Mouse (Mus musculus): ENCODE data around the gene Susd1. TPM values are rescaled to one million over a fixed set of nuclear protein-coding genes. Genes with fewer than 3 reads are reported as not detected.
A peak's percentile ranks its signal among the peaks of the same experiment; 100 is the strongest.

Gene Susd1
- polyA plus RNA-seq, 1 experiment: 3.7 TPM

- no peak for DNase-seq (ENCODE audit: low read depth)
- TF ChIP-seq CTCF (IDR thresholded peaks at IDR 0.05; ENCODE audit: borderline replicate concordance, extremely low read depth, insufficient read depth, insufficient read length): no peak
- no peak for TF ChIP-seq POLR2A (IDR thresholded peaks at IDR 0.05; ENCODE audit: borderline replicate concordance, extremely low read depth, insufficient read depth, insufficient read length, poor library complexity, severe bottlenecking)
Measured at GRCm38 (mm10) chr4:59336846-59337532, 101.4 kb downstream of the Susd1 start.

- TF ChIP-seq POLR2A (IDR thresholded peaks at IDR 0.05; ENCODE audit: borderline replicate concordance, extremely low read depth, insufficient read depth, insufficient read length, poor library complexity, severe bottlenecking) (no peak), CTCF (IDR thresholded peaks at IDR 0.05; ENCODE audit: borderline replicate concordance, extremely low read depth, insufficient read depth, insufficient read length) (no peak)
- no peak for DNase-seq (ENCODE audit: low read depth)
Measured at GRCm38 (mm10) chr4:59336439-59336809, 102.0 kb downstream of the Susd1 start.

- peak; percentile 92 for DNase-seq (ENCODE audit: low read depth)
- no peak for TF ChIP-seq CTCF (IDR thresholded peaks at IDR 0.05; ENCODE audit: borderline replicate concordance, extremely low read depth, insufficient read depth, insufficient read length)
- no peak for TF ChIP-seq POLR2A (IDR thresholded peaks at IDR 0.05; ENCODE audit: borderline replicate concordance, extremely low read depth, insufficient read depth, insufficient read length, poor library complexity, severe bottlenecking)
Measured at GRCm38 (mm10) chr4:59335616-59336438, 102.6 kb downstream of the Susd1 start.

- DNase-seq (ENCODE audit: low read depth): no peak
- no peak for TF ChIP-seq POLR2A (IDR thresholded peaks at IDR 0.05; ENCODE audit: borderline replicate concordance, extremely low read depth, insufficient read depth, insufficient read length, poor library complexity, severe bottlenecking)
- TF ChIP-seq CTCF (IDR thresholded peaks at IDR 0.05; ENCODE audit: borderline replicate concordance, extremely low read depth, insufficient read depth, insufficient read length): no peak
Measured at GRCm38 (mm10) chr4:59335101-59335500, 103.3 kb downstream of the Susd1 start.

GRCm38 (mm10) chr4:59334236-59334635, 104.2 kb downstream of the Susd1 start:
- DNase-seq (ENCODE audit: low read depth): no peak
- TF ChIP-seq POLR2A (IDR thresholded peaks at IDR 0.05; ENCODE audit: borderline replicate concordance, extremely low read depth, insufficient read depth, insufficient read length, poor library complexity, severe bottlenecking) (no peak), CTCF (IDR thresholded peaks at IDR 0.05; ENCODE audit: borderline replicate concordance, extremely low read depth, insufficient read depth, insufficient read length) (no peak)

GRCm38 (mm10) chr4:59333424-59333895, 105.0 kb downstream of the Susd1 start:
- no peak for TF ChIP-seq POLR2A (IDR thresholded peaks at IDR 0.05; ENCODE audit: borderline replicate concordance, extremely low read depth, insufficient read depth, insufficient read length, poor library complexity, severe bottlenecking)
- TF ChIP-seq CTCF (IDR thresholded peaks at IDR 0.05; ENCODE audit: borderline replicate concordance, extremely low read depth, insufficient read depth, insufficient read length): no peak

GRCm38 (mm10) chr4:59332691-59333423, 105.6 kb downstream of the Susd1 start:
- no peak for DNase-seq (ENCODE audit: low read depth)
- TF ChIP-seq CTCF (IDR thresholded peaks at IDR 0.05; ENCODE audit: borderline replicate concordance, extremely low read depth, insufficient read depth, insufficient read length) (no peak), POLR2A (IDR thresholded peaks at IDR 0.05; ENCODE audit: borderline replicate concordance, extremely low read depth, insufficient read depth, insufficient read length, poor library complexity, severe bottlenecking) (no peak)

More at GRCm38 (mm10) chr4:59333424-59333895, 105.0 kb downstream of the Susd1 start:
- DNase-seq (ENCODE audit: low read depth): no peak

- DNase-seq (ENCODE audit: low read depth): no peak
Measured at GRCm38 (mm10) chr4:59332089-59332488, 106.3 kb downstream of the Susd1 start.

GRCm38 (mm10) chr4:59331633-59332032, 106.8 kb downstream of the Susd1 start:
- DNase-seq (ENCODE audit: low read depth): peak; percentile 39

More at GRCm38 (mm10) chr4:59332089-59332488, 106.3 kb downstream of the Susd1 start:
- TF ChIP-seq CTCF (IDR thresholded peaks at IDR 0.05; ENCODE audit: borderline replicate concordance, extremely low read depth, insufficient read depth, insufficient read length) (no peak), POLR2A (IDR thresholded peaks at IDR 0.05; ENCODE audit: borderline replicate concordance, extremely low read depth, insufficient read depth, insufficient read length, poor library complexity, severe bottlenecking) (no peak)

GRCm38 (mm10) chr4:59330961-59331604, 107.3 kb downstream of the Susd1 start:
- peak; percentile 50 for DNase-seq (ENCODE audit: low read depth)
- no peak for TF ChIP-seq CTCF (IDR thresholded peaks at IDR 0.05; ENCODE audit: borderline replicate concordance, extremely low read depth, insufficient read depth, insufficient read length)
- TF ChIP-seq POLR2A (IDR thresholded peaks at IDR 0.05; ENCODE audit: borderline replicate concordance, extremely low read depth, insufficient read depth, insufficient read length, poor library complexity, severe bottlenecking): no peak

More at GRCm38 (mm10) chr4:59331633-59332032, 106.8 kb downstream of the Susd1 start:
- TF ChIP-seq POLR2A (IDR thresholded peaks at IDR 0.05; ENCODE audit: borderline replicate concordance, extremely low read depth, insufficient read depth, insufficient read length, poor library complexity, severe bottlenecking) (no peak), CTCF (IDR thresholded peaks at IDR 0.05; ENCODE audit: borderline replicate concordance, extremely low read depth, insufficient read depth, insufficient read length) (no peak)
